Mouse (Mus musculus) MEL (cell line): ENCODE measurements at regions not wholly inside any gene's neighbourhood (a gene's known extent, or its start where the extent isn't known, plus 50 kb on each side); places are given as distances from the start of the nearest gene placed in this dataset.

ENCODE experiments used
- DNase-seq: peaks from one replicate; pipeline ENCODE4 v3.0.0; 2011; ENCODE audit warnings: low read depth, low spot score
- H3K27ac ChIP-seq: 2 replicates; pipeline ENCODE4 v1.5.1; 2012; ENCODE audit warnings: low read depth, mild to moderate bottlenecking, control low read depth, low read length, moderate library complexity; ENCODE audit not compliant: control insufficient read depth
- H3K27me3 ChIP-seq, 2 experiments: fragments of 150-350 bp in 1 of 2; sonication (generic) in 1 of 2; 2 replicates each; pipeline ENCODE4 v1.6.1; 2012; ENCODE audit warnings: low read length in 2 of 2, mild to moderate bottlenecking in 2 of 2, improper control_type of control experiment in 1 of 2, moderate library complexity in 1 of 2; ENCODE audit not compliant: insufficient read depth in 2 of 2, control insufficient read depth in 1 of 2
- H3K36me3 ChIP-seq, 2 experiments: 2 replicates each; pipeline ENCODE4 v1.6.1; 2012 to 2014; ENCODE audit warnings: low read length in 2 of 2, improper control_type of control experiment in 1 of 2, inconsistent platforms in 1 of 2, mild to moderate bottlenecking in 1 of 2; ENCODE audit not compliant: insufficient read depth in 2 of 2, control insufficient read depth in 1 of 2
- H3K4me1 ChIP-seq, 2 experiments: fragments of 150-350 bp in 1 of 2; sonication (generic) in 1 of 2; 2 replicates each; pipeline ENCODE4 v1.6.1; 2012; ENCODE audit warnings: low read length in 2 of 2, improper control_type of control experiment in 1 of 2, mild to moderate bottlenecking in 1 of 2; ENCODE audit not compliant: insufficient read depth in 2 of 2, control insufficient read depth in 1 of 2
- H3K4me3 ChIP-seq, 2 experiments: fragments of 150-350 bp in 1 of 2; sonication (generic) in 1 of 2; 2 replicates each; pipeline ENCODE4 v1.5.1; 2012; ENCODE audit warnings: low read depth in 2 of 2, low read length in 2 of 2, mild to moderate bottlenecking in 2 of 2, moderate library complexity in 2 of 2, control low read depth in 1 of 2, improper control_type of control experiment in 1 of 2; ENCODE audit not compliant: control insufficient read depth in 1 of 2, insufficient read depth in 1 of 2
- H3K79me2 ChIP-seq: 2 replicates; pipeline ENCODE4 v1.6.1; 2012; ENCODE audit warnings: mild to moderate bottlenecking, low read length, moderate library complexity; ENCODE audit not compliant: control insufficient read depth, poor library complexity, insufficient read depth
- H3K9ac ChIP-seq: 2 replicates; pipeline ENCODE4 v1.6.1; 2012; ENCODE audit warnings: low read depth, mild to moderate bottlenecking, control low read depth, low read length, moderate library complexity; ENCODE audit not compliant: control insufficient read depth, poor library complexity, severe bottlenecking
- H3K9me3 ChIP-seq: fragments of 150-350 bp; sonication (generic); replicated peaks from 2 replicates; pipeline ENCODE4 v1.6.1; 2012; ENCODE audit warnings: mild to moderate bottlenecking, low read length, improper control_type of control experiment, moderate library complexity; ENCODE audit not compliant: insufficient read depth
- CHD1 ChIP-seq: IDR thresholded peaks from 2 replicates; pipeline ENCODE4 v1.6.1; 2012; ENCODE audit warnings: low read depth, mild to moderate bottlenecking, inconsistent platforms, low read length, improper control_type of control experiment
- CHD2 ChIP-seq: IDR thresholded peaks from 2 replicates; pipeline ENCODE4 v1.6.1; 2011; ENCODE audit warnings: low read length, improper control_type of control experiment
- CTCF ChIP-seq, 3 experiments: IDR thresholded peaks in 2 of 3; conservative IDR thresholded peaks in 1 of 3; 2 replicates each; pipeline ENCODE4 v1.5.1; 2011 to 2012; ENCODE audit warnings: low read length in 3 of 3, low read depth in 2 of 3, mild to moderate bottlenecking in 2 of 3, improper control_type of control experiment in 1 of 3, inconsistent platforms in 1 of 3, mixed read lengths in 1 of 3, moderate library complexity in 1 of 3; ENCODE audit not compliant: control insufficient read depth in 1 of 3, insufficient read depth in 1 of 3, poor library complexity in 1 of 3, severe bottlenecking in 1 of 3
- ELF1 ChIP-seq: IDR thresholded peaks from 2 replicates; pipeline ENCODE4 v1.6.1; 2014; ENCODE audit warnings: low read depth, mild to moderate bottlenecking, inconsistent platforms, low read length, improper control_type of control experiment, moderate library complexity
- GABPA ChIP-seq: IDR thresholded peaks from 2 replicates; pipeline ENCODE4 v1.6.1; 2012; ENCODE audit warnings: low read depth, mild to moderate bottlenecking, inconsistent platforms, low read length, improper control_type of control experiment, moderate library complexity
- HCFC1 ChIP-seq: IDR thresholded peaks from 2 replicates; pipeline ENCODE4 v1.6.1; 2012; ENCODE audit warnings: low read depth, mild to moderate bottlenecking, inconsistent platforms, low read length, improper control_type of control experiment, moderate library complexity
- JUND ChIP-seq: IDR thresholded peaks from 2 replicates; pipeline ENCODE4 v1.6.1; 2011; ENCODE audit warnings: low read depth, mild to moderate bottlenecking, improper control_type of control experiment, low read length
- KAT2A ChIP-seq: conservative IDR thresholded peaks from 2 replicates; pipeline ENCODE4 v1.6.1; 2012; ENCODE audit warnings: low read depth, low read length, improper control_type of control experiment, inconsistent platforms
- MAFK ChIP-seq: IDR thresholded peaks from 2 replicates; pipeline ENCODE4 v1.6.1; 2011; ENCODE audit warnings: low read depth, mild to moderate bottlenecking, low read length, improper control_type of control experiment, borderline replicate concordance
- MAX ChIP-seq: IDR thresholded peaks from 2 replicates; pipeline ENCODE4 v1.6.1; 2011; ENCODE audit warnings: low read length, improper control_type of control experiment
- MYB ChIP-seq: IDR thresholded peaks from 2 replicates; pipeline ENCODE4 v1.6.1; 2011; ENCODE audit warnings: mild to moderate bottlenecking, low read depth, low read length, improper control_type of control experiment
- POLR2A ChIP-seq, 2 experiments: IDR thresholded peaks; 2 replicates each; pipeline ENCODE4 v1.6.1; 2011 to 2012; ENCODE audit warnings: low read length in 2 of 2, mild to moderate bottlenecking in 2 of 2, control low read depth in 1 of 2, improper control_type of control experiment in 1 of 2, low read depth in 1 of 2, moderate library complexity in 1 of 2; ENCODE audit not compliant: control insufficient read depth in 1 of 2, insufficient read depth in 1 of 2, poor library complexity in 1 of 2
- POLR2AphosphoS5 ChIP-seq: IDR thresholded peaks from 2 replicates; pipeline ENCODE4 v1.6.1; 2012; ENCODE audit warnings: low read depth, borderline replicate concordance, mild to moderate bottlenecking, inconsistent platforms, low read length, moderate library complexity, mixed read lengths
- RAD21 ChIP-seq: IDR thresholded peaks from 2 replicates; pipeline ENCODE4 v1.6.1; 2011; ENCODE audit warnings: mild to moderate bottlenecking, low read depth, low read length, improper control_type of control experiment
- RCOR1 ChIP-seq: IDR thresholded peaks from 2 replicates; pipeline ENCODE4 v1.6.1; 2012; ENCODE audit warnings: low read depth, mild to moderate bottlenecking, inconsistent platforms, low read length, improper control_type of control experiment
- SMC3 ChIP-seq: IDR thresholded peaks from 2 replicates; pipeline ENCODE4 v1.6.1; 2011; ENCODE audit warnings: low read depth, low read length, improper control_type of control experiment
- TAL1 ChIP-seq: IDR thresholded peaks from 2 replicates; pipeline ENCODE4 v1.6.1; 2012; ENCODE audit warnings: mild to moderate bottlenecking, inconsistent platforms, low read length, moderate library complexity, mixed read lengths
- TBP ChIP-seq: IDR thresholded peaks from 2 replicates; pipeline ENCODE4 v1.8.0; 2011; ENCODE audit warnings: low read depth, low read length, improper control_type of control experiment
- ZMIZ1 ChIP-seq: IDR thresholded peaks from 2 replicates; pipeline ENCODE4 v1.6.1; 2012; ENCODE audit warnings: low read depth, mild to moderate bottlenecking, inconsistent platforms, low read length, improper control_type of control experiment, moderate library complexity
- ZNF384 ChIP-seq: IDR thresholded peaks from 2 replicates; pipeline ENCODE4 v1.6.1; 2012; ENCODE audit warnings: low read depth, mild to moderate bottlenecking, inconsistent platforms, low read length, improper control_type of control experiment

- Histone ChIP-seq H3K4me3 (no peak overlapping the region), H3K27ac (no peak overlapping the region), H3K27me3 (no peaks in the 10 kb centered on the region), H3K9me3 (no peaks in the 10 kb centered on the region), H3K9ac (no peak overlapping the region), H3K36me3 (no peaks in the 10 kb centered on the region), H3K4me1 (no peaks in the 10 kb centered on the region), H3K79me2 (no peaks in the 10 kb centered on the region)
- TF ChIP-seq CTCF (IDR thresholded peaks at IDR 0.05 in 2 of 3, conservative IDR thresholded peaks at IDR 0.05 in 1 of 3; ENCODE audit: control insufficient read depth in 1 of 3, insufficient read depth in 1 of 3, low read depth in 2 of 3, low read length in 3 of 3, poor library complexity in 1 of 3, severe bottlenecking in 1 of 3) (no peak), ZMIZ1 (no peak), CHD1 (no peak), RCOR1 (no peak), HCFC1 (no peak), SMC3 (no peak), JUND (no peak), TAL1 (no peak), KAT2A (no peak), MAX (no peak), GABPA (no peak), CHD2 (no peak), MYB (no peak), RAD21 (no peak), POLR2AphosphoS5 (no peak)
- no peak for DNase-seq
These were observed 117.9 kb downstream of the Usp31 start for GRCm38 (mm10) chr7:121589088-121589605.

- H3K9ac ChIP-seq = no peak overlapping the region
- H3K79me2 ChIP-seq = no peaks in the 10 kb centered on the region
- H3K9me3 ChIP-seq = no peaks in the 10 kb centered on the region
- no peaks in the 10 kb centered on the region for H3K27me3 ChIP-seq
- no peaks in the 10 kb centered on the region for H3K36me3 ChIP-seq
- DNase-seq = no peak
- H3K27ac ChIP-seq = no peak overlapping the region
- no peaks in the 10 kb centered on the region for H3K4me1 ChIP-seq
- 0 out of 6 replicates have a peak, but pooled peaks of 1 of the 3 experiments have one; percentile 5 for TF ChIP-seq CTCF (IDR thresholded peaks at IDR 0.05 in 2 of 3, conservative IDR thresholded peaks at IDR 0.05 in 1 of 3; ENCODE audit: control insufficient read depth in 1 of 3, insufficient read depth in 1 of 3, low read depth in 2 of 3, low read length in 3 of 3, poor library complexity in 1 of 3, severe bottlenecking in 1 of 3)
- TF ChIP-seq ELF1 = no peak
- no peak overlapping the region for H3K4me3 ChIP-seq
These were observed 119.3 kb downstream of the Usp31 start for GRCm38 (mm10) chr7:121587713-121588112.

- Histone ChIP-seq H3K27me3 (no peaks in the 10 kb centered on the region), H3K4me3 (no peak overlapping the region), H3K36me3 (no peaks in the 10 kb centered on the region), H3K4me1 (no peaks in the 10 kb centered on the region), H3K79me2 (no peaks in the 10 kb centered on the region), H3K27ac (no peak overlapping the region), H3K9me3 (no peaks in the 10 kb centered on the region), H3K9ac (no peak overlapping the region)
- TF ChIP-seq RAD21 (no peak), POLR2A (IDR thresholded peaks at IDR 0.05; ENCODE audit: control insufficient read depth in 1 of 2, insufficient read depth in 1 of 2, low read depth in 1 of 2, low read length in 2 of 2, poor library complexity in 1 of 2) (no peak), MAFK (no peak), TBP (no peak), ZNF384 (no peak)
- no peak for DNase-seq
These were observed 121.3 kb downstream of the Usp31 start for GRCm38 (mm10) chr7:121585721-121586120.
